Mouse (Mus musculus) stomach, embryonic 16.5 days (tissue): ENCODE data around the gene Lpin2. TPM values are rescaled to one million over a fixed set of nuclear protein-coding genes. Genes with fewer than 3 reads are reported as not detected.

Experiments
- polyA plus RNA-seq: library from polyadenylated mRNA; unstranded; fragments of >200 nt; fragmentation: Nextera tagmentation; extraction: Ambion mirVana; gene quantifications from 2 replicates; pipeline ENCODE4 v1.2.1, GENCODE M21; 2015

The Lpin2 gene
- polyA plus RNA-seq, 1 experiment from 2014 or later: 27.6 TPM

Other genes starting within 250 kb of the Lpin2 start
- gene Myom1, start 179.9 kb upstream of the Lpin2 start, polyA plus RNA-seq: 15.7 and 21.1 TPM in 2 replicates
- 524 and 584 TPM in 2 replicates for gene Myl12a, start 179.7 kb upstream of the Lpin2 start, polyA plus RNA-seq
- gene Emilin2, start 129.4 kb downstream of the Lpin2 start, polyA plus RNA-seq: 3.0 and 4.5 TPM in 2 replicates